Mouse (Mus musculus) C2C12 (cell line): ENCODE results near the gene Usp15.

Experiments
- CTCF ChIP-seq: IDR thresholded peaks from one replicate; pipeline ENCODE4 v1.5.1; 2011; ENCODE audit not compliant: control insufficient read depth, insufficient read depth, insufficient read length
- MAX ChIP-seq: IDR thresholded peaks from one replicate; pipeline ENCODE4 v1.6.1; 2011; ENCODE audit warnings: mild to moderate bottlenecking, control low read depth
- MYOG ChIP-seq: IDR thresholded peaks from one replicate; pipeline ENCODE4 v1.6.1; 2011; ENCODE audit not compliant: control insufficient read depth, insufficient read length; ENCODE audit errors: extremely low read depth

GRCm38 (mm10) chr10:123201981-123202758 lies 5.4 kb upstream of the Usp15 start:
- TF ChIP-seq CTCF (no peak), MAX (no peak), MYOG (no peak)
